Mouse (Mus musculus): ENCODE measurements at regions not wholly inside any gene's neighbourhood (a gene's known extent, or its start where the extent isn't known, plus 50 kb on each side); places are given as distances from the start of the nearest gene placed in this dataset.

DNA sequence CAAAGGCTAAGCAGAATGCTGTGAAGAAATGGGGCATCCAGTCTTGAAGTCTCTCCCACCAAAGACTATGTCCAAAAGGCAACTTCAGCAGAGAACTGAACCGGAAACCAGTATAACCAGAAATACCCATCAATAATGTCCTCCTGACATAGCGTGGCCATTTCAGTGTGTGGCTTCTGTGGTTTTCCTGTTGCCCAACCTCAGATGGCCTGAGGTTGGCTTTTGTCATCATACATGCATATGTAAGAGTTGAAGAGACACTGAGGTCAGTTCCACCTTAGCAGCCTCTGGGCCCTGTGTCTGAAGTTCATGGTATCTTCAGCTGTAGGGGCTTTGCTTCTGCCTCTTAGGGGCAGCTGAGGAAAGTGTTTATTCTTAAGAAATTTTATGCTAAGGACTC is 98.1 kb upstream of the Rbm19 start:
- TF ChIP-seq CTCF (conservative IDR thresholded peaks at IDR 0.05; ENCODE audit: insufficient read depth, insufficient read length, low read depth, low read length), result no peak
- no peak for TF ChIP-seq POLR2A (IDR thresholded peaks at IDR 0.05; ENCODE audit: low read depth, low read length)
